Mouse (Mus musculus) neural tube, embryonic 14.5 days (tissue): ENCODE data around the gene Surf2. TPM values are rescaled to one million over a fixed set of nuclear protein-coding genes. Genes with fewer than 3 reads are reported as not detected.

Experiments
- ATAC-seq: fragments of 200-750 bp; cut with Nextera tagmentation; 2 replicates; pipeline ENCODE4 v1.8.0; 2017; ENCODE audit warnings: low read depth, mild to moderate bottlenecking, moderate TSS enrichment, moderate library complexity
- H3K27ac ChIP-seq: fragments of 300-500 bp; sonication (generic); 2 replicates; pipeline ENCODE4 v1.5.1; 2014; ENCODE audit warnings: low read depth, mild to moderate bottlenecking, control low read depth, low read length, moderate library complexity, mixed read lengths
- H3K27me3 ChIP-seq: fragments of 300-500 bp; sonication (generic); 2 replicates; pipeline ENCODE4 v1.6.1; 2014; ENCODE audit warnings: low read length; ENCODE audit not compliant: control insufficient read depth, insufficient read depth
- H3K36me3 ChIP-seq: fragments of 300-500 bp; sonication (generic); 2 replicates; pipeline ENCODE4 v1.6.1; 2014; ENCODE audit warnings: low read length, mixed read lengths; ENCODE audit not compliant: control insufficient read depth, insufficient read depth
- H3K4me1 ChIP-seq: fragments of 300-500 bp; sonication (generic); 2 replicates; pipeline ENCODE4 v1.6.1; 2014; ENCODE audit warnings: low read length; ENCODE audit not compliant: control insufficient read depth, insufficient read depth
- H3K4me2 ChIP-seq: fragments of 300-500 bp; sonication (generic); 2 replicates; pipeline ENCODE4 v1.6.1; 2014; ENCODE audit warnings: mild to moderate bottlenecking, low read depth, low read length, control low read depth
- H3K4me3 ChIP-seq: fragments of 300-500 bp; sonication (generic); 2 replicates; pipeline ENCODE4 v1.5.1; 2014; ENCODE audit warnings: low read depth, low read length, control low read depth, mixed read lengths
- H3K9ac ChIP-seq: fragments of 300-500 bp; sonication (generic); replicated peaks from 2 replicates; pipeline ENCODE4 v1.6.1; 2014; ENCODE audit warnings: low read depth, mild to moderate bottlenecking, control low read depth, low read length, mixed read lengths
- H3K9me3 ChIP-seq: fragments of 300-500 bp; sonication (generic); 2 replicates; pipeline ENCODE4 v1.6.1; 2016; ENCODE audit warnings: low read length; ENCODE audit not compliant: control insufficient read depth
- WGBS: fragments of 180-500 bp; shearing (Covaris S2); extraction: QIAGEN DNeasy Blood & Tissue Kit; methylation state at CpG from one replicate; pipeline ENCODE4 v1.1.7; 2014; 5-methylcytosine and 5-hydroxymethylcytosine counted together
- polyA plus RNA-seq: library from polyadenylated mRNA; unstranded; fragments of >200 nt; fragmentation: Nextera tagmentation; extraction: Ambion mirVana; gene quantifications from 2 replicates; pipeline ENCODE4 v1.2.1, GENCODE M21; 2014

Surf2 gene
- polyA plus RNA-seq, 1 experiment from 2014 or later, result 49.5 TPM

- peak; percentile 97 for ATAC-seq
- Histone ChIP-seq H3K9ac (peak within 1 kb of the TSS; percentile 72), H3K4me3 (peak within 1 kb of the TSS; percentile 75), H3K27me3 (no peaks in the 10 kb centered on the region), H3K4me1 (peaks cover 18% of the 10 kb centered on the region), H3K4me2 (peak within 1 kb of the TSS; percentile 55), H3K9me3 (no peaks in the 10 kb centered on the region), H3K36me3 (peaks cover 9% of the 10 kb centered on the region; the same call in 1 of the 2 replicates), H3K27ac (peak within 1 kb of the TSS; percentile 97)
- under 1% methylated on average over 50 of the region's 50 CpGs for WGBS
These were observed 48.0 kb downstream of the Surf2 start, which contains the start of gene Rexo4 for GRCm38 (mm10) chr2:26963923-26964723. Gene Rexo4, minus strand, starts transcription at chr2:26964386.

DNA sequence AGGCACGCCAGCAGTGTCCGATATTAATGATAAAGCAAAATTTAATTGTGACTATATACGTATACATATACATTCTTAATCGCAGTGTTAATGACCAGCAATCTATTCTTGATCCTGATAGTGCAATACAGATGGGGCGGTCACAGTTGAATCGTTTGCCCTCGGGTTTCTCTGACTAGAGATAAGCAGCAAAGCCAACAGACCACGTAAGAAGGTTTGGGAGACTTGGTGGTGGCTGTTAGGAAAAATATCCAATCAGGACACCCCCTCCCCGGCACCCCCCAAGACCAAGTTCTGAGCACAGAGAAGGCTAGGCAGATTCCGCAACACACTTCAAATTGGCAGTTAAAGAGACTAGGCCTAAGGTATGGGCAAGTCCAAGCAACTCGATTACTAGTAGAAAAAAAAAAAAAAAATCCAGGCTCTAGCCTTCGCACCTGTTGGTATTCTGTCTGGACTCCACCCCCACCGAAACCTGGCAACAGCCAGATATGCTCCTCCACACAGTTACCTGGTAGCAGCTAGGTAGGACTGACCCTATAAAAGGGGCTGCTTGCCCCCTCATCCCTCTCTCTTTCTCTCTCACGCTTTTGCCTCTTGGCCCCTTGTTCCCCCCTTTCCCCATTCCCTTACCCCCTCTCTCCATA, 48.7 kb downstream of the Surf2 start:
- H3K9me3 ChIP-seq, result no peaks in the 10 kb centered on the region
- H3K36me3 ChIP-seq, result peaks cover 5% of the 10 kb centered on the region; the same call in 1 of the 2 replicates
- H3K4me2 ChIP-seq, result peak overlapping the region; percentile 55
- H3K4me3 ChIP-seq, result peak overlapping the region; percentile 75
- ATAC-seq, result no peak; the same call in 1 of the 2 replicates
- peak overlapping the region; percentile 97 for H3K27ac ChIP-seq
- WGBS, result 22% methylated on average over 14 of the region's 14 CpGs
- H3K4me1 ChIP-seq, result peaks cover 18% of the 10 kb centered on the region
- H3K27me3 ChIP-seq, result no peaks in the 10 kb centered on the region
- peak overlapping the region; percentile 72 for H3K9ac ChIP-seq

GRCm38 (mm10) chr2:26967262-26967661, 51.1 kb downstream of the Surf2 start:
- no peak overlapping the region for H3K4me2 ChIP-seq
- no peaks in the 10 kb centered on the region for H3K36me3 ChIP-seq
- H3K4me3 ChIP-seq, result no peak overlapping the region
- no peak for ATAC-seq
- H3K4me1 ChIP-seq, result peaks cover 11% of the 10 kb centered on the region
- 77% methylated on average over 2 of the region's 2 CpGs for WGBS
- no peak overlapping the region for H3K27ac ChIP-seq
- no peaks in the 10 kb centered on the region for H3K9me3 ChIP-seq
- H3K27me3 ChIP-seq, result no peaks in the 10 kb centered on the region
- no peak overlapping the region for H3K9ac ChIP-seq

Other genes with a start within 250 kb of the Surf2 start
- gene Lcn4, start 245.1 kb upstream of the Surf2 start, polyA plus RNA-seq, result not detected in 2 replicates
- gene Abo, start 51.4 kb upstream of the Surf2 start, polyA plus RNA-seq, result not detected in 2 replicates
- gene Surf6, start 13.5 kb upstream of the Surf2 start, polyA plus RNA-seq, result 17.5 and 19.1 TPM in 2 replicates
- 109 and 111 TPM in 2 replicates for gene Med22, start 5.7 kb upstream of the Surf2 start, polyA plus RNA-seq
- 441 and 462 TPM in 2 replicates for gene Rpl7a, start 5.6 kb upstream of the Surf2 start, polyA plus RNA-seq
- 88.9 and 101 TPM in 2 replicates for gene Surf1, start 163 bp downstream of the Surf2 start, polyA plus RNA-seq
- gene Surf4, start 17.6 kb downstream of the Surf2 start, polyA plus RNA-seq, result 87.1 and 116 TPM in 2 replicates
- gene Stkld1, start 17.7 kb downstream of the Surf2 start, polyA plus RNA-seq, result 0.15 TPM in 1 of 2 replicates, not detected in the other
- 35.1 and 38.0 TPM in 2 replicates for gene Rexo4, start 48.0 kb downstream of the Surf2 start, polyA plus RNA-seq
- gene Adamts13, start 57.0 kb downstream of the Surf2 start, polyA plus RNA-seq, result not detected in 2 replicates
- 86.5 and 94.9 TPM in 2 replicates for gene Cacfd1, start 93.6 kb downstream of the Surf2 start, polyA plus RNA-seq
- gene Slc2a6, start 111.6 kb downstream of the Surf2 start, polyA plus RNA-seq, result 8.7 and 10.6 TPM in 2 replicates
- 0.17 and 0.22 TPM in 2 replicates for gene Mymk, start 155.8 kb downstream of the Surf2 start, polyA plus RNA-seq
- gene Adamtsl2, start 163.0 kb downstream of the Surf2 start, polyA plus RNA-seq, result 5.9 and 9.0 TPM in 2 replicates
- gene Fam163b, start 226.1 kb downstream of the Surf2 start, polyA plus RNA-seq, result 8.7 and 11.0 TPM in 2 replicates
- gene Dbh, start 248.9 kb downstream of the Surf2 start, polyA plus RNA-seq, result 0.11 and 0.63 TPM in 2 replicates